Mouse (Mus musculus) spleen, adult 2 months (tissue): ENCODE data around the gene Zbtb9. TPM values are rescaled to one million over a fixed set of nuclear protein-coding genes. Genes with fewer than 3 reads are reported as not detected.

Experiments used
- DNase-seq, 2 experiments: peaks; one replicate each; pipeline versions ENCODE4 v3.0.0 to v3.0.0-alpha.2; 2012 to 2021; ENCODE audit warnings: low spot score in 2 of 2, low read depth in 1 of 2
- H3K27ac ChIP-seq: fragments of 200-500 bp; 2 replicates; pipeline ENCODE4 v1.5.1; 2012; ENCODE audit warnings: low read length, inconsistent platforms; ENCODE audit not compliant: insufficient read depth
- H3K27me3 ChIP-seq: fragments of 200-500 bp; 2 replicates; pipeline ENCODE4 v1.6.1; 2012; ENCODE audit warnings: mild to moderate bottlenecking, moderate library complexity, low read length, inconsistent platforms; ENCODE audit not compliant: control insufficient read depth, insufficient read depth
- H3K36me3 ChIP-seq: fragments of 200-500 bp; 2 replicates; pipeline ENCODE4 v1.6.1; 2012; ENCODE audit warnings: mild to moderate bottlenecking, low read length, inconsistent platforms; ENCODE audit not compliant: control insufficient read depth, insufficient read depth
- H3K4me1 ChIP-seq: fragments of 200-500 bp; 2 replicates; pipeline ENCODE4 v1.6.1; 2011; ENCODE audit warnings: inconsistent platforms; ENCODE audit not compliant: control insufficient read depth, insufficient read depth, insufficient read length
- H3K4me3 ChIP-seq: fragments of 200-500 bp; 2 replicates; pipeline ENCODE4 v1.5.1; 2011; ENCODE audit warnings: mild to moderate bottlenecking, inconsistent platforms; ENCODE audit not compliant: insufficient read depth, insufficient read length; ENCODE audit errors: extremely low read depth
- CTCF ChIP-seq: fragments of 200-500 bp; IDR thresholded peaks from 2 replicates; pipeline ENCODE4 v1.5.1; 2011; ENCODE audit warnings: mild to moderate bottlenecking, inconsistent platforms; ENCODE audit not compliant: insufficient read depth, insufficient read length, insufficient replicate concordance; ENCODE audit errors: extremely low read depth
- POLR2A ChIP-seq: fragments of 200-500 bp; IDR thresholded peaks from 2 replicates; pipeline ENCODE4 v1.6.1; 2011; ENCODE audit warnings: low read depth, low read length, inconsistent platforms
- WGBS: fragments of 180-500 bp; shearing (Covaris S2); methylation state at CpG from one replicate; pipeline ENCODE4 v1.1.7; 2018; 5-methylcytosine and 5-hydroxymethylcytosine counted together
- polyA plus RNA-seq: library from polyadenylated mRNA; depleted of rRNA; stranded (reverse); fragments of >200 nt; gene quantifications from 2 replicates; pipeline ENCODE4 v1.2.3, GENCODE M21; 2012

Zbtb9 gene
- polyA plus RNA-seq, 1 experiment: 13.7 TPM

- Histone ChIP-seq H3K27me3 (no peaks in the 10 kb centered on the region), H3K27ac (peak overlapping the region; percentile 7; the same call in 1 of the 2 replicates), H3K4me3 (peak overlapping the region; percentile 28; the same call in 1 of the 2 replicates), H3K4me1 (peaks cover 35% of the 10 kb centered on the region), H3K36me3 (no peaks in the 10 kb centered on the region)
- TF ChIP-seq CTCF: no peak
- no peak for TF ChIP-seq POLR2A
- 27% methylated on average over 20 of the region's 20 CpGs for WGBS
- DNase-seq: peak in 1 of 2 experiments; percentile 57
Measured at GRCm38 (mm10) chr17:27040304-27041045, 67.5 kb downstream of the Zbtb9 start.

DNA sequence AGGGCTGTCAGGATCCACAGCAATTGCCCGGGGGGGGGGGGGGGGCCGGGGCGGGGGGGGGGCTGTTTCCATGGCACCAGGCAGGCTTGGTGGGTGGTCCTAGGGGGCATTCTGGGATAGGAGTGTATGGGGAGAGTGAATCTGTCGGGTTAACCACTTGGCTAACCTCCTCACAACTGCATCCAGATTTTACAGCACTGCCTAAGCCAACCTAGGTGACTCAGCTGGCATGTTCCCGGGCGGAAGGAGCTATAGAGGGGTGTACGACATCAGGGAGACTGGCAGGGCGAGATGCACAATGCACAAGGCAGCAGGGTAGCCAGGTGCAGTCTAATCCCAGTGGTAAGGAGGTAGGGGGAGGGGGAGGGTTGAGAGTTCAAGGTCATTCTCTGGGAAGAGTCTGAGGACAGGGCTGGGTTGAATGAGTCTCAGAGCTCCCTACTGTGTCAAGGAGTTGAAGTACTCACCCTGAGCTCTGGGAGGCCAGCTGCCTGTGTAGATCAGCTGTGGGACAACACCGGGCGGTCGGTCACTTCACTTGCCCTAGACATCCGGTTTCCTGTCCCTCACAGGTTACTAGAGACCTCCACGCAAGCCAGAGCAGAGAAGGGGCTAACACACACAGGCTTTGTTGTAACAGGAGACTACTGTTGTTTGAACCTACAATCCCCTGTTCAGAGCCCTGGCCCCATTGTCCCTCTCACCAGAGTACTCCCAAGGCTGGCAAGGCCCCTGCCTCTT, 68.2 kb downstream of the Zbtb9 start:
- 42% methylated on average over 11 of the region's 13 CpGs for WGBS
- DNase-seq: no peak
- Histone ChIP-seq H3K27ac (peak overlapping the region; percentile 76), H3K4me3 (no peak overlapping the region), H3K36me3 (no peaks in the 10 kb centered on the region), H3K27me3 (no peaks in the 10 kb centered on the region), H3K4me1 (peaks cover 35% of the 10 kb centered on the region)
- TF ChIP-seq CTCF: no peak
- TF ChIP-seq POLR2A: no peak

GRCm38 (mm10) chr17:27041787-27042055, 68.8 kb downstream of the Zbtb9 start:
- Histone ChIP-seq H3K36me3 (no peaks in the 10 kb centered on the region), H3K27me3 (no peaks in the 10 kb centered on the region), H3K4me1 (peaks cover 35% of the 10 kb centered on the region), H3K27ac (peak overlapping the region; percentile 76), H3K4me3 (no peak overlapping the region)
- no peak for TF ChIP-seq POLR2A
- no peak for TF ChIP-seq CTCF
- WGBS: 48% methylated on average over 2 of the region's 2 CpGs
- peak in 1 of 2 experiments; percentile 49 for DNase-seq

DNA sequence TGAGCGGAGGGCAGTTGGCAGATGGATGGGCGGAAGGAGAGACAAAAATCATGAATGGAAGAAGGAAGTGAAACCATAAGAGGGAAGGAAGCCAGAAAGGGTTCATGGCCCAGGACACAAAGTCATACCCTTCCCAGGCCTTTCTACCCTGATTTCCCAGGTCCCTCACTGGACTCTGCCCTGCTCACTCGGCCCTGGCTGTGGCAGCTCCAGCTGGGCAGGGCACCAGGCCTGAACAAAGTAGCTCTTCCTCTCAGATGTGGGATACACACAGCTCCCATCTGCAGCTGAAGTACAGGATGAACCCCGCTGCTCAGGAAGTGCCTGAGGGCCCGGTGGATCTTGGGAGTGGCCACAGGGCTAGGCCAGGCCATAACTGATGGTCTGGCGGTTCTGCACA, 69.9 kb downstream of the Zbtb9 start:
- no peak for TF ChIP-seq CTCF
- TF ChIP-seq POLR2A: no peak
- no peak for DNase-seq
- H3K27ac ChIP-seq: peak overlapping the region; percentile 82
- peaks cover 35% of the 10 kb centered on the region for H3K4me1 ChIP-seq
- H3K27me3 ChIP-seq: no peaks in the 10 kb centered on the region
- no peak overlapping the region for H3K4me3 ChIP-seq
- H3K36me3 ChIP-seq: no peaks in the 10 kb centered on the region
- 17% methylated on average over 6 of the region's 6 CpGs for WGBS

DNA sequence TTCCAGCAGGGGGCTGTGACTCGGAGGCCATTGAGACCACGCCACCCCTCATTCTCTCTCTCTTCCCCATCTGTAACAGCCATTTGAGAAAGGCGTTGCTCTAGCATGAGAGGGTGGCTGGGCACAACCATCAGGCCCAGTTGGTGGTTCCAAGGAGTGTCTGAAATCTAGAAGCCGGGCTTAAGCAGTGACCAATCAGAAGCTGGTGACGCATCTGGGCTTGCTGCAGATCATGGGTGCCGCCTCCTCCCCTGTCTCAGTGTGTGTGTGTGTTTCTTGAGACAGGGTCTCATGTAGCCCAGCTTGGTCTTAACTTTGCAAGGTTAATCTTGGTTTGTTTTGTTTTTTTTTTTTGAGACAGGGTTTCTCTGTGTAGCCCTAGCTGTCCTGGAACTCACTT, 72.2 kb downstream of the Zbtb9 start:
- 93% methylated on average over 6 of the region's 6 CpGs for WGBS
- Histone ChIP-seq H3K4me3 (no peak overlapping the region), H3K27me3 (no peaks in the 10 kb centered on the region), H3K27ac (no peak overlapping the region), H3K4me1 (peaks cover 32% of the 10 kb centered on the region), H3K36me3 (no peaks in the 10 kb centered on the region)
- DNase-seq: no peak
- TF ChIP-seq POLR2A (no peak), CTCF (no peak)

- Histone ChIP-seq H3K27ac (no peak overlapping the region), H3K4me1 (peaks cover 19% of the 10 kb centered on the region), H3K36me3 (no peaks in the 10 kb centered on the region), H3K4me3 (no peak overlapping the region), H3K27me3 (no peaks in the 10 kb centered on the region)
- no peak for DNase-seq
- WGBS: 90% methylated on average over 14 of the region's 14 CpGs
- TF ChIP-seq POLR2A (no peak), CTCF (no peak)
Measured at GRCm38 (mm10) chr17:27047762-27048444, 74.9 kb downstream of the Zbtb9 start.
